8 mouse cellular contexts compared by ENCODE assay signal in genomic region chr2:124772055-124772708, GRCm38 (mm10).
DNase-seq lines count a peak whose midpoint lies in the region; ATAC-seq and TF ChIP-seq lines count a peak whose summit lies in the region.

No protein-coding gene starts in this region.

- intact Hi-C loops in heart, adult 2 months (cut with DNase I), result loop anchor here (5.0 kb wide), 2 partner anchors 155 to 160 kb away; no protein-coding TSS in a partner anchor
- intact Hi-C loops in left cerebral cortex, postnatal 25 days (cut with DNase I), result loop anchor here (5.0 kb wide), 1 partner anchor 65 kb away; no protein-coding TSS in a partner anchor

- H3K4me1 ChIP-seq in liver, adult 2 months (ENCODE audit: control insufficient read depth, insufficient read depth, low read length), result peaks cover 4% of the 10 kb centered on the region
- no peaks in the 10 kb centered on the region for H3K4me1 ChIP-seq in liver, embryonic 11.5 days (replicated peaks; ENCODE audit: control insufficient read depth, insufficient read depth, low read length)
- H3K4me1 ChIP-seq in heart, adult 2 months (ENCODE audit: control insufficient read depth, insufficient read depth, low read length), result peaks cover 10% of the 10 kb centered on the region
- H3K4me1 ChIP-seq in lung, postnatal 0 days (ENCODE audit: insufficient read depth, low read depth, low read length), result no peaks in the 10 kb centered on the region

- no peaks in the 10 kb centered on the region for H3K36me3 ChIP-seq in liver, adult 2 months (ENCODE audit: control insufficient read depth, insufficient read depth, low read length)
- H3K36me3 ChIP-seq in liver, embryonic 11.5 days (ENCODE audit: control insufficient read depth, insufficient read depth, low read length), result no peaks in the 10 kb centered on the region
- no peaks in the 10 kb centered on the region for H3K36me3 ChIP-seq in heart, adult 2 months (ENCODE audit: control insufficient read depth, insufficient read depth, low read length)
- no peaks in the 10 kb centered on the region for H3K36me3 ChIP-seq in lung, postnatal 0 days (ENCODE audit: insufficient read depth, low read length)

- peak; percentile 81 for DNase-seq in liver, adult 2 months (ENCODE audit: extremely low read depth, low read depth, low spot score)
- DNase-seq in liver, embryonic 11.5 days (ENCODE audit: low spot score), result no peak
- DNase-seq in heart, adult 2 months, result peak; percentile 39 to 45
- DNase-seq in lung, postnatal 0 days (ENCODE audit: low spot score), result peak; percentile 86
- peak; percentile 53 for DNase-seq in retina, postnatal 1 day
- no peak for DNase-seq in left cerebral cortex, postnatal 25 days (ENCODE audit: low spot score in 2 of 2)
- DNase-seq in cerebellum, postnatal 14 days, result no peak

- ATAC-seq in liver, embryonic 11.5 days (replicated peaks; ENCODE audit: low FRiP score), result no peak
- peak; percentile 93 for ATAC-seq in lung, postnatal 0 days
- ATAC-seq in megakaryocyte progenitor cell, adult 5-6 weeks (replicated peaks; ENCODE audit: poor library complexity), result no peak

- 0 out of 2 replicates have a peak, but pooled peaks have one; percentile 13 for TF ChIP-seq EP300 in heart, adult 2 months (IDR thresholded peaks at IDR 0.05; ENCODE audit: insufficient read depth, low read depth, low read length)
- TF ChIP-seq EP300 in lung, postnatal 0 days (IDR thresholded peaks at IDR 0.05), result peak; percentile 93

- no peaks in the 10 kb centered on the region for H3K27me3 ChIP-seq in liver, adult 2 months (ENCODE audit: control insufficient read depth, insufficient read depth, low read length)
- H3K27me3 ChIP-seq in liver, embryonic 11.5 days (replicated peaks; ENCODE audit: control insufficient read depth, insufficient read depth, low read length), result no peaks in the 10 kb centered on the region
- H3K27me3 ChIP-seq in heart, adult 2 months (ENCODE audit: control insufficient read depth, insufficient read depth, low read length), result no peaks in the 10 kb centered on the region
- no peaks in the 10 kb centered on the region for H3K27me3 ChIP-seq in lung, postnatal 0 days (replicated peaks; ENCODE audit: insufficient read depth, low read length)

- H3K4me3 ChIP-seq in liver, adult 2 months (ENCODE audit: insufficient read depth, low read depth, low read length), result no peak overlapping the region
- no peak overlapping the region for H3K4me3 ChIP-seq in liver, embryonic 11.5 days (ENCODE audit: low read depth, low read length)
- no peak overlapping the region for H3K4me3 ChIP-seq in heart, adult 2 months
- no peak overlapping the region for H3K4me3 ChIP-seq in lung, postnatal 0 days (ENCODE audit: low read depth, low read length)

- H3K27ac ChIP-seq in liver, adult 2 months (replicated peaks; ENCODE audit: insufficient read depth, low read depth, low read length), result peak overlapping the region; percentile 2; the same call in 1 of the 2 replicates
- no peak overlapping the region for H3K27ac ChIP-seq in liver, embryonic 11.5 days (ENCODE audit: low read depth, low read length)
- H3K27ac ChIP-seq in heart, adult 2 months, result peak overlapping the region; percentile 42
- H3K27ac ChIP-seq in lung, postnatal 0 days (ENCODE audit: low read length), result peak overlapping the region; percentile 21; the same call in 1 of the 2 replicates

- TF ChIP-seq POLR2A in liver, adult 2 months (IDR thresholded peaks at IDR 0.05; ENCODE audit: extremely low read depth, insufficient read depth, low read length), result no peak
- no peak for TF ChIP-seq POLR2A in heart, adult 2 months (IDR thresholded peaks at IDR 0.05; ENCODE audit: insufficient read depth, low read depth, low read length)

- no peak for TF ChIP-seq CTCF in liver, adult 2 months (IDR thresholded peaks at IDR 0.05; ENCODE audit: low read depth, low read length)
- TF ChIP-seq CTCF in heart, adult 2 months (IDR thresholded peaks at IDR 0.05), result no peak
- no peak for TF ChIP-seq CTCF in lung, postnatal 0 days (IDR thresholded peaks at IDR 0.05)

- H3K4me2 ChIP-seq in liver, embryonic 11.5 days, result no peak overlapping the region
- H3K4me2 ChIP-seq in lung, postnatal 0 days (replicated peaks; ENCODE audit: low read depth, low read length), result no peak overlapping the region

- no peak overlapping the region for H3K9ac ChIP-seq in liver, adult 2 months (ENCODE audit: low read depth, low read length)
- no peak overlapping the region for H3K9ac ChIP-seq in liver, embryonic 11.5 days (ENCODE audit: low read depth, low read length)
- no peak overlapping the region for H3K9ac ChIP-seq in heart, adult 2 months (ENCODE audit: low read depth, low read length)
- no peak overlapping the region for H3K9ac ChIP-seq in lung, postnatal 0 days (replicated peaks; ENCODE audit: low read depth)

- no peaks in the 10 kb centered on the region for H3K79me2 ChIP-seq in liver, adult 2 months (ENCODE audit: control insufficient read depth, insufficient read depth, low read length)
- no peaks in the 10 kb centered on the region for H3K79me2 ChIP-seq in heart, adult 2 months (replicated peaks; ENCODE audit: control insufficient read depth, insufficient read depth, low read length)

- 29% methylated on average over 11 of the region's 11 CpGs for WGBS in liver, adult 2 months
- 69% methylated on average over 11 of the region's 11 CpGs for WGBS in liver, embryonic 11.5 days
- 46% methylated on average over 11 of the region's 11 CpGs for WGBS in heart, adult 2 months
- 46% methylated on average over 11 of the region's 11 CpGs for WGBS in lung, postnatal 0 days

- H3K9me3 ChIP-seq in liver, embryonic 11.5 days (ENCODE audit: control insufficient read depth, low read length), result no peaks in the 10 kb centered on the region
- H3K9me3 ChIP-seq in lung, postnatal 0 days (ENCODE audit: low read length), result no peaks in the 10 kb centered on the region

Comparison
In these comparisons a context has a peak if more than half of its experiments do, and no peak if none do; other contexts are left out.
1. DNase-seq: peak in liver, adult 2 months (single experiment), heart, adult 2 months (2 of 2), lung, postnatal 0 days (single experiment) and retina, postnatal 1 day (single experiment); none in liver, embryonic 11.5 days (single experiment), left cerebral cortex, postnatal 25 days (0 of 2) and cerebellum, postnatal 14 days (0 of 2).